Mouse (Mus musculus): Measurements from ENCODE around the gene Prkcg. TPM values are rescaled to one million over a fixed set of nuclear protein-coding genes. Genes with fewer than 3 reads are reported as not detected.
"Not testable (repeated sequence)": the region's sequence is repeated elsewhere in the genome, so short reads cannot be mapped to it uniquely, and the experiment has no call there.

The Prkcg gene
- polyA plus RNA-seq, 2 experiments from 2014 or later: not detected

GRCm38 (mm10) chr7:3291197-3291596 is 2.2 kb downstream of the Prkcg start:
- no peak for ATAC-seq

GRCm38 (mm10) chr7:3291764-3292163 is 2.8 kb downstream of the Prkcg start:
- ATAC-seq: no peak

- not testable (repeated sequence) for ATAC-seq
Measured at GRCm38 (mm10) chr7:3292271-3292670, 3.3 kb downstream of the Prkcg start.

GRCm38 (mm10) chr7:3292791-3293190 is 3.8 kb downstream of the Prkcg start:
- no peak for ATAC-seq

GRCm38 (mm10) chr7:3294794-3295193 is 5.8 kb downstream of the Prkcg start:
- ATAC-seq: no peak

- ATAC-seq: no peak
Measured at GRCm38 (mm10) chr7:3295321-3296110, 6.5 kb downstream of the Prkcg start.

GRCm38 (mm10) chr7:3296711-3297110 is 7.7 kb downstream of the Prkcg start:
- no peak for ATAC-seq

- ATAC-seq: no peak
Measured at GRCm38 (mm10) chr7:3299941-3300617, 11.1 kb downstream of the Prkcg start.

- no peak for ATAC-seq
Measured at GRCm38 (mm10) chr7:3300891-3301627, 12.1 kb downstream of the Prkcg start.

- ATAC-seq: no peak
Measured at GRCm38 (mm10) chr7:3301628-3302555, 12.9 kb downstream of the Prkcg start.

- no peak for ATAC-seq
Measured at GRCm38 (mm10) chr7:3302556-3303275, 13.7 kb downstream of the Prkcg start.

- no peak for ATAC-seq
Measured at GRCm38 (mm10) chr7:3303276-3303781, 14.3 kb downstream of the Prkcg start.

GRCm38 (mm10) chr7:3303789-3304188 is 14.8 kb downstream of the Prkcg start:
- no peak for ATAC-seq

GRCm38 (mm10) chr7:3304298-3304697 is 15.3 kb downstream of the Prkcg start:
- ATAC-seq: no peak

GRCm38 (mm10) chr7:3306400-3306799 is 17.4 kb downstream of the Prkcg start:
- no peak for ATAC-seq

GRCm38 (mm10) chr7:3308646-3309045 is 19.7 kb downstream of the Prkcg start:
- ATAC-seq: no peak

GRCm38 (mm10) chr7:3310233-3310632 is 21.3 kb downstream of the Prkcg start:
- ATAC-seq: no peak

GRCm38 (mm10) chr7:3313571-3313970 is 24.6 kb downstream of the Prkcg start:
- ATAC-seq: no peak

- no peak for ATAC-seq
Measured at GRCm38 (mm10) chr7:3314121-3314520, 25.1 kb downstream of the Prkcg start.

GRCm38 (mm10) chr7:3317704-3318103 is 28.7 kb downstream of the Prkcg start:
- ATAC-seq: no peak

- ATAC-seq: no peak
Measured at GRCm38 (mm10) chr7:3320856-3321255, 31.9 kb downstream of the Prkcg start.
